Mouse (Mus musculus): ENCODE data around the gene Fam169b. TPM values are rescaled to one million over a fixed set of nuclear protein-coding genes. Genes with fewer than 3 reads are reported as not detected.

Gene Fam169b
- polyA plus RNA-seq, 1 experiment from 2014 or later = 0.18 TPM

GRCm38 (mm10) chr7:68337080-68337781 is 63.6 kb downstream of the Fam169b start:
- Histone ChIP-seq H3K27ac (ENCODE audit: low read depth, low read length) (no peak overlapping the region), H3K4me1 (ENCODE audit: control insufficient read depth, insufficient read depth, low read length) (no peaks in the 10 kb centered on the region), H3K9ac (ENCODE audit: low read length) (no peak overlapping the region), H3K9me3 (ENCODE audit: control insufficient read depth, low read length) (no peaks in the 10 kb centered on the region), H3K27me3 (ENCODE audit: control insufficient read depth, insufficient read depth, low read length) (no peaks in the 10 kb centered on the region), H3K4me3 (ENCODE audit: low read depth, low read length) (no peak overlapping the region), H3K36me3 (ENCODE audit: control insufficient read depth, insufficient read depth, low read length) (no peaks in the 10 kb centered on the region), H3K4me2 (no peak overlapping the region)
- DNase-seq (ENCODE audit: low spot score, missing footprints) (no peak), ATAC-seq (ENCODE audit: low FRiP score) (no peak)
- 89% methylated on average over 8 of the region's 8 CpGs for WGBS

DNA sequence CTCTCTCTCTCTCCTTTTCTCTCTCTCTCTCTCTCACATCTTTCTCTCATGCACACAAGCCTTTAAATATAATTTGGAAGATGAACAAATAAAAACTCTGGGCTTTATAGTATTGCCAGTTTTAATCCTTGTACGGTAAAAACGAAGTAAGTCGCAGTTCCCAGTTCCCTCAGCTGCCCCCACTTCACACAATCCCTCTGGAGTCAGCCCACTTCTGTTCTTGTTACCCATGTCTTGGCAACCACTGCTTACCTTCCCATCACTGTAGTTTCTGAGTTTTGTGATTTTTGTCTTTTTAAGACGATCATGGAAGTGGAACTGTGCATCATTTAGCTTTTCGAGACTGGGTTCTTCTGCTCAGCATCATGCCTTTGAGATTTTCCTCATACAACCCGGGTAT is 65.0 kb downstream of the Fam169b start:
- Histone ChIP-seq H3K9me3 (ENCODE audit: control insufficient read depth, low read length) (no peaks in the 10 kb centered on the region), H3K27me3 (ENCODE audit: control insufficient read depth, insufficient read depth, low read length) (no peaks in the 10 kb centered on the region), H3K4me3 (ENCODE audit: low read depth, low read length) (no peak overlapping the region), H3K4me2 (no peak overlapping the region), H3K27ac (ENCODE audit: low read depth, low read length) (no peak overlapping the region), H3K9ac (ENCODE audit: low read length) (no peak overlapping the region), H3K36me3 (ENCODE audit: control insufficient read depth, insufficient read depth, low read length) (no peaks in the 10 kb centered on the region), H3K4me1 (ENCODE audit: control insufficient read depth, insufficient read depth, low read length) (no peaks in the 10 kb centered on the region)
- DNase-seq (ENCODE audit: low spot score, missing footprints) = no peak
- 85% methylated on average over 6 of the region's 6 CpGs for WGBS
- no peak for ATAC-seq (ENCODE audit: low FRiP score)

GRCm38 (mm10) chr7:68344561-68344960 is 70.9 kb downstream of the Fam169b start:
- Histone ChIP-seq H3K4me1 (ENCODE audit: control insufficient read depth, insufficient read depth, low read length) (no peaks in the 10 kb centered on the region), H3K27me3 (ENCODE audit: control insufficient read depth, insufficient read depth, low read length) (no peaks in the 10 kb centered on the region), H3K36me3 (ENCODE audit: control insufficient read depth, insufficient read depth, low read length) (no peaks in the 10 kb centered on the region), H3K27ac (ENCODE audit: low read depth, low read length) (no peak overlapping the region), H3K4me3 (ENCODE audit: low read depth, low read length) (no peak overlapping the region), H3K9me3 (ENCODE audit: control insufficient read depth, low read length) (no peaks in the 10 kb centered on the region), H3K4me2 (no peak overlapping the region), H3K9ac (ENCODE audit: low read length) (no peak overlapping the region)
- WGBS = 57% methylated on average over 5 of the region's 5 CpGs
- ATAC-seq (ENCODE audit: low FRiP score) = no peak
- DNase-seq (ENCODE audit: low spot score, missing footprints) = no peak

DNA sequence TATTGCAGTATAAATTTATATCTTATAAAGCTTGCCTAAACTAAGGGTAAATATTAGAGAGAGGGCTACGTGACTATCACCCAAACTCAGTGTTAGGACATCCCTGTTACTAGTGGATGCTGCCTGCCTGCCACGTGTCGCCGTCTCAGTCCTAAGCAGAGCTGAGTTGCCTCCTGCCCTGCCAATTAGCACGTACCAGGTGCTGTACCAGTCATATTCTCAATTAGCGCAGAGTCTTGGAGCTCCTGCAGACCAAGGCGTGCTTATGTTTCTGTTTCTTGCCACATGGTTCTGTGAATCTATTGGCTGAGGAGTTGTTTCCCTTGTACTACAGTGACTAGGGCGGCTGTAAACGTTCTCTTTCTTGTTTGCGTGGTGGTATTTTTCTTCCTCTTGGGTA is 72.3 kb downstream of the Fam169b start:
- H3K27me3 ChIP-seq (ENCODE audit: control insufficient read depth, insufficient read depth, low read length) = no peaks in the 10 kb centered on the region
- no peak for DNase-seq (ENCODE audit: low spot score, missing footprints)
- no peak overlapping the region for H3K9ac ChIP-seq (ENCODE audit: low read length)
- no peak overlapping the region for H3K4me2 ChIP-seq
- ATAC-seq (ENCODE audit: low FRiP score) = no peak
- H3K27ac ChIP-seq (ENCODE audit: low read depth, low read length) = no peak overlapping the region
- 94% methylated on average over 10 of the region's 10 CpGs for WGBS
- H3K4me1 ChIP-seq (ENCODE audit: control insufficient read depth, insufficient read depth, low read length) = no peaks in the 10 kb centered on the region
- no peaks in the 10 kb centered on the region for H3K36me3 ChIP-seq (ENCODE audit: control insufficient read depth, insufficient read depth, low read length)
- no peaks in the 10 kb centered on the region for H3K9me3 ChIP-seq (ENCODE audit: control insufficient read depth, low read length)
- H3K4me3 ChIP-seq (ENCODE audit: low read depth, low read length) = no peak overlapping the region

DNA sequence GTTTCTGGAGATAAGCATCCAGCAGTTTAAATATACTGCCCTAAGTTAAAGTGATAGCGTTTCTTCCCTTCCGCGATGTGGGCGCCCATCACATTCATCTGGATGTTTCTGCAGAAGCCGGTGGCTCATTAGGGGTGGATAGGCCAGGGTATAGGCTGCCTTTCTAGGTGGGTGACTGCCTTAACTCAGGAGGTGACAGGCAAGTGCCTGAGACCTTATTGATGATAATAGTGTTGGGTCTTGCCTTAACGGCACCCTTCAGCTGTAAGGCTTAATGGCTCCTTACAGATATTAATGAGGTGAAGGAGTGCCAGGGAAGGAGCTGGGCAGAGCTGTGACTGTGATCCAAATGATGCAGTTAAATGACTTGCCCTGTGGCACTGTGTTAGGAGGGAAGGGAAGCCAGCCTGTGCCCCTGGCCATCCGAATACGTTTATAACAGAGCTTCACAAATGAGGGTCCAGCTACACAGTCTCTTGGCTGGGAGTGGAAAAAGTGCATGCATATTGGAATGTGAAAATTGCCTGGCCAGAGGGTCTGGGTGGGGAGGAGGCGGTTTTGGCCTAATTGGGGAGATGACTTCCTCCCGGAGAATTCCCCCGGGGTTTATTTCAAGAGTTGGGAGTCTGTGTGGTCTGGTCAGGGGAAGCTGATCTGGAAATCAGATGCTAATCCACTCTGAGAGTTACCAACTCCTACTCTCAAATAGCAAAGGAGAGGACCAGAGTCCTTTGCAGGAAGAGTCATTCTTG is 81.9 kb downstream of the Fam169b start:
- Histone ChIP-seq H3K9ac (ENCODE audit: low read length) (no peak overlapping the region), H3K4me1 (ENCODE audit: control insufficient read depth, insufficient read depth, low read length) (no peaks in the 10 kb centered on the region), H3K27ac (ENCODE audit: low read depth, low read length) (no peak overlapping the region), H3K9me3 (ENCODE audit: control insufficient read depth, low read length) (no peaks in the 10 kb centered on the region), H3K27me3 (ENCODE audit: control insufficient read depth, insufficient read depth, low read length) (no peaks in the 10 kb centered on the region), H3K4me2 (no peak overlapping the region), H3K4me3 (ENCODE audit: low read depth, low read length) (no peak overlapping the region), H3K36me3 (ENCODE audit: control insufficient read depth, insufficient read depth, low read length) (no peaks in the 10 kb centered on the region)
- no peak for ATAC-seq (ENCODE audit: low FRiP score)
- 74% methylated on average over 11 of the region's 11 CpGs for WGBS
- no peak for DNase-seq (ENCODE audit: low spot score, missing footprints)

- no peaks in the 10 kb centered on the region for H3K4me1 ChIP-seq (ENCODE audit: control insufficient read depth, insufficient read depth, low read length)
- no peak overlapping the region for H3K4me2 ChIP-seq
- ATAC-seq (ENCODE audit: low FRiP score) = no peak
- H3K9ac ChIP-seq (ENCODE audit: low read length) = no peak overlapping the region
- H3K4me3 ChIP-seq (ENCODE audit: low read depth, low read length) = no peak overlapping the region
- H3K27me3 ChIP-seq (ENCODE audit: control insufficient read depth, insufficient read depth, low read length) = no peaks in the 10 kb centered on the region
- peak; percentile 92 for DNase-seq (ENCODE audit: low spot score, missing footprints)
- no peak overlapping the region for H3K27ac ChIP-seq (ENCODE audit: low read depth, low read length)
- WGBS = 30% methylated on average over 7 of the region's 7 CpGs
- H3K36me3 ChIP-seq (ENCODE audit: control insufficient read depth, insufficient read depth, low read length) = no peaks in the 10 kb centered on the region
- H3K9me3 ChIP-seq (ENCODE audit: control insufficient read depth, low read length) = no peaks in the 10 kb centered on the region
These were observed 83.8 kb downstream of the Fam169b start for GRCm38 (mm10) chr7:68357407-68357806.

- no peaks in the 10 kb centered on the region for H3K4me1 ChIP-seq (ENCODE audit: control insufficient read depth, insufficient read depth, low read length)
- H3K27ac ChIP-seq (ENCODE audit: low read depth, low read length) = no peak overlapping the region
- H3K9ac ChIP-seq (ENCODE audit: low read length) = no peak overlapping the region
- H3K36me3 ChIP-seq (ENCODE audit: control insufficient read depth, insufficient read depth, low read length) = no peaks in the 10 kb centered on the region
- DNase-seq (ENCODE audit: low spot score, missing footprints) (no peak), ATAC-seq (ENCODE audit: low FRiP score) (no peak)
- H3K9me3 ChIP-seq (ENCODE audit: control insufficient read depth, low read length) = no peaks in the 10 kb centered on the region; the same call in 1 of the 2 replicates
- 72% methylated on average over 7 of the region's 7 CpGs for WGBS
- no peak overlapping the region for H3K4me2 ChIP-seq
- no peak overlapping the region for H3K4me3 ChIP-seq (ENCODE audit: low read depth, low read length)
- H3K27me3 ChIP-seq (ENCODE audit: control insufficient read depth, insufficient read depth, low read length) = no peaks in the 10 kb centered on the region
These were observed 89.0 kb downstream of the Fam169b start for GRCm38 (mm10) chr7:68362609-68363008.

DNA sequence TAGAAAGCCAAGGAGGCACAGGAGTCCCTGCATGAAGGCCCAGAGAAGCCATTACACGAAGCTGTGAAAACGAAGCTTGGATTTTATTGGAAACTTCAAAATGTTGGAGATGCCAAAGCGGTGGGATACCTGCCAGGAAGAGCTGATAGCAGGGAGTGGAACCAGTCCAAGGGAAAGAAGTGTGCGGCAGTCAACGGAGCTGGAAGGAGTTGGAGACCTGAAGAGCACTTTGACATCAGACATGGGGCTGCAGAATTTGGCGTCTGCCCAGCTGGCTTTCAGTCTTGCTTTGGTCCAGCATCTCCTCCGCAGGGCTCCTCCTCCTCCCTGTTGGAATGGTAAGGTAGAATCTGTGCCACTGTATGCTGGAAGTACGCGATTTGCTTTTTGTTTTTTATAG is 92.1 kb downstream of the Fam169b start:
- Histone ChIP-seq H3K36me3 (ENCODE audit: control insufficient read depth, insufficient read depth, low read length) (no peaks in the 10 kb centered on the region), H3K27me3 (ENCODE audit: control insufficient read depth, insufficient read depth, low read length) (no peaks in the 10 kb centered on the region), H3K4me1 (ENCODE audit: control insufficient read depth, insufficient read depth, low read length) (no peaks in the 10 kb centered on the region), H3K4me3 (ENCODE audit: low read depth, low read length) (no peak overlapping the region), H3K9ac (ENCODE audit: low read length) (no peak overlapping the region), H3K9me3 (ENCODE audit: control insufficient read depth, low read length) (no peaks in the 10 kb centered on the region; the same call in 1 of the 2 replicates), H3K27ac (ENCODE audit: low read depth, low read length) (no peak overlapping the region), H3K4me2 (no peak overlapping the region)
- DNase-seq (ENCODE audit: low spot score, missing footprints) = no peak
- ATAC-seq (ENCODE audit: low FRiP score) = no peak
- 86% methylated on average over 9 of the region's 9 CpGs for WGBS

- H3K9me3 ChIP-seq (ENCODE audit: control insufficient read depth, low read length) = no peaks in the 10 kb centered on the region; the same call in 1 of the 2 replicates
- H3K4me3 ChIP-seq (ENCODE audit: low read depth, low read length) = no peak overlapping the region
- ATAC-seq (ENCODE audit: low FRiP score) (no peak), DNase-seq (ENCODE audit: low spot score, missing footprints) (no peak)
- no peaks in the 10 kb centered on the region for H3K27me3 ChIP-seq (ENCODE audit: control insufficient read depth, insufficient read depth, low read length)
- no peaks in the 10 kb centered on the region for H3K4me1 ChIP-seq (ENCODE audit: control insufficient read depth, insufficient read depth, low read length)
- H3K36me3 ChIP-seq (ENCODE audit: control insufficient read depth, insufficient read depth, low read length) = no peaks in the 10 kb centered on the region
- WGBS = 90% methylated on average over 12 of the region's 12 CpGs
- no peak overlapping the region for H3K27ac ChIP-seq (ENCODE audit: low read depth, low read length)
- H3K9ac ChIP-seq (ENCODE audit: low read length) = no peak overlapping the region
- no peak overlapping the region for H3K4me2 ChIP-seq
These were observed 95.3 kb downstream of the Fam169b start for GRCm38 (mm10) chr7:68368948-68369347.

Data from midbrain, embryonic 11.5 days (tissue).